Mouse (Mus musculus) limb, embryonic 13.5 days (tissue): ENCODE data around the gene Ajuba. TPM values are rescaled to one million over a fixed set of nuclear protein-coding genes. Genes with fewer than 3 reads are reported as not detected.
"Not testable (repeated sequence)": the region's sequence is repeated elsewhere in the genome, so short reads cannot be mapped to it uniquely, and the experiment has no call there.

ENCODE experiments used
- ATAC-seq: fragments of 200-750 bp; cut with Nextera tagmentation; 2 replicates; pipeline ENCODE4 v1.8.0; 2017; ENCODE audit warnings: low read depth, moderate number of reproducible peaks, moderate TSS enrichment; ENCODE audit not compliant: low FRiP score
- H3K27ac ChIP-seq: fragments of 300-500 bp; sonication (generic); 2 replicates; pipeline ENCODE4 v1.5.1; 2015; ENCODE audit warnings: inconsistent platforms, mild to moderate bottlenecking, moderate library complexity
- H3K27me3 ChIP-seq: fragments of 300-500 bp; sonication (generic); 2 replicates; pipeline ENCODE4 v1.6.1; 2015; ENCODE audit warnings: mild to moderate bottlenecking, inconsistent platforms
- H3K36me3 ChIP-seq: fragments of 300-500 bp; sonication (generic); 2 replicates; pipeline ENCODE4 v1.6.1; 2015; ENCODE audit warnings: inconsistent platforms, mild to moderate bottlenecking, moderate library complexity
- H3K4me1 ChIP-seq: fragments of 300-500 bp; sonication (generic); 2 replicates; pipeline ENCODE4 v1.6.1; 2015; ENCODE audit warnings: inconsistent platforms
- H3K4me2 ChIP-seq: fragments of 300-500 bp; sonication (generic); replicated peaks from 2 replicates; pipeline ENCODE4 v1.6.1; 2015; ENCODE audit warnings: inconsistent platforms, mild to moderate bottlenecking, moderate library complexity
- H3K4me3 ChIP-seq: fragments of 300-500 bp; sonication (generic); 2 replicates; pipeline ENCODE4 v1.5.1; 2015; ENCODE audit warnings: moderate library complexity, mild to moderate bottlenecking, inconsistent platforms
- H3K9ac ChIP-seq: fragments of 300-500 bp; sonication (generic); 2 replicates; pipeline ENCODE4 v1.6.1; 2015; ENCODE audit warnings: mild to moderate bottlenecking, inconsistent platforms
- H3K9me3 ChIP-seq: fragments of 300-500 bp; sonication (generic); 2 replicates; pipeline ENCODE4 v1.6.1; 2016; ENCODE audit warnings: inconsistent platforms
- WGBS: fragments of 180-500 bp; shearing (Covaris S2); methylation state at CpG from one replicate; pipeline ENCODE4 v1.1.7; 2015; 5-methylcytosine and 5-hydroxymethylcytosine counted together
- polyA plus RNA-seq: library from polyadenylated mRNA; unstranded; fragments of >200 nt; fragmentation: Nextera tagmentation; extraction: Ambion mirVana; gene quantifications from 2 replicates; pipeline ENCODE4 v1.2.1, GENCODE M21; 2015

Gene Ajuba
- 48.8 and 54.4 TPM in 2 replicates for polyA plus RNA-seq

DNA sequence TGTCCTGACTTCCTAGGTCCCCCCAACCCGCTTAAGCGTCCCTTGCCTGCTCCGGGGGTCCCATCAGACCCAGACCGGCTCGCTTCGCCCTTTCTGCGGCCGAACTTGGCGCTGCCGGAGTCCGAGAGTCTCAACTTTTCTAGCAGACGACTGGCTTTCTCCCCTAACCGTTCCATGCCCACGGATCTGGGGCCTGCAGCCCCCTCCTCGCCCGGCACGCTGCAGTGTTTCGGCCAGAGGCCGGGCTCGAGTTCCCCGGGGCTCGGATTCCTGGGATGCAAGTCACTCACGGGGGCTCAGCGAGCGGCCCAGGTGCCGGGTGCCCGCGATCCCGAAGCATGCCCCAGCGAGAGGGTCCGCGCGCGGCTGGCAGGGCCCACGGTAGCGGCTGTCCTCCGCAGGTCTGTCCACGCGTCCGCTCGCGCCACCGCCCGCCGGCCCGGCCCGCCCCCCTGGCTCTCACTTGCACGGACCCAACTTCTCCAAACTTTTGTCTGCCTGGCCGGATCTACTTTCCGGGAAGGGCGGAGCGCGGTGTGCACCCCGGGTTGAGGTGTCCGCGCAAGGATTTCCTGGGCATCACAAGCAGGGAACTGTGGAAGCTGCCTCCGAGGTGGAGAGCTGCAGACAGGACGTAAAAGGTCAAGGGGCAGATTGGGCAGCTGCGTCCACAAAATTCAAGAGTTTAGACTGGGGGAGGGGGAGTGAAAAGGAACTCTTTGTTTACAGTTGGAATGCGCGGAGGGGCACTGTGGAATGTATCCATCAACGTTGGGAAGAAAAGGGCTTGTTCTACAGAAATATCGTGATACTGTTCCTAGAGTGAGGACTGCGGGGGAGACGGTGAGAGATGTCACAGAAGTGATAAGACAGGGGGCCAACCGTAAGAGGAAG, at the start of gene Ajuba:
TSS of gene Ajuba (minus strand) at position 470 of the 894 bp plus-strand sequence.
- Histone ChIP-seq H3K27me3 (no peaks in the 10 kb centered on the region), H3K36me3 (peaks cover 14% of the 10 kb centered on the region), H3K4me2 (peak within 1 kb of the TSS; percentile 91), H3K4me3 (peak within 1 kb of the TSS; percentile 99), H3K9me3 (no peaks in the 10 kb centered on the region), H3K27ac (peak within 1 kb of the TSS; percentile 95), H3K9ac (peak within 1 kb of the TSS; percentile 99), H3K4me1 (peaks cover 36% of the 10 kb centered on the region)
- WGBS = under 1% methylated on average over 66 of the region's 66 CpGs
- ATAC-seq = peak; percentile 75

GRCm38 (mm10) chr14:54624976-54625375, 47.6 kb upstream of the Ajuba start:
- WGBS = 83% methylated on average over 10 of the region's 10 CpGs
- no peak overlapping the region for H3K9ac ChIP-seq
- no peaks in the 10 kb centered on the region for H3K4me1 ChIP-seq
- no peaks in the 10 kb centered on the region; the same call in 1 of the 2 replicates for H3K36me3 ChIP-seq
- no peaks in the 10 kb centered on the region for H3K27me3 ChIP-seq
- H3K4me2 ChIP-seq = no peak overlapping the region
- no peak overlapping the region for H3K27ac ChIP-seq
- ATAC-seq = no peak
- H3K4me3 ChIP-seq = no peak overlapping the region
- no peaks in the 10 kb centered on the region for H3K9me3 ChIP-seq

GRCm38 (mm10) chr14:54623334-54623733, 46.0 kb upstream of the Ajuba start:
- Histone ChIP-seq H3K4me3 (no peak overlapping the region), H3K9ac (no peak overlapping the region), H3K4me2 (no peak overlapping the region), H3K27me3 (no peaks in the 10 kb centered on the region), H3K9me3 (no peaks in the 10 kb centered on the region), H3K27ac (no peak overlapping the region), H3K36me3 (no peaks in the 10 kb centered on the region), H3K4me1 (no peaks in the 10 kb centered on the region)
- WGBS = 88% methylated on average over 6 of the region's 6 CpGs
- ATAC-seq = no peak

GRCm38 (mm10) chr14:54621133-54621532, 43.8 kb upstream of the Ajuba start, which contains the start of gene Psmb11:
Gene Psmb11, plus strand, starts transcription at chr14:54621433.
- ATAC-seq = no peak
- H3K27me3 ChIP-seq = no peaks in the 10 kb centered on the region
- no peak within 1 kb of the TSS for H3K9ac ChIP-seq
- H3K27ac ChIP-seq = no peak within 1 kb of the TSS
- no peak within 1 kb of the TSS for H3K4me2 ChIP-seq
- H3K36me3 ChIP-seq = peaks cover 3% of the 10 kb centered on the region
- H3K9me3 ChIP-seq = no peaks in the 10 kb centered on the region
- 86% methylated on average over 1 of the region's 1 CpGs for WGBS
- H3K4me3 ChIP-seq = no peak within 1 kb of the TSS
- H3K4me1 ChIP-seq = peaks cover 11% of the 10 kb centered on the region

- peak; percentile 91 for ATAC-seq
- whole genome bisulfite sequencing = under 1% methylated on average over 25 of the region's 25 CpGs
- Histone ChIP-seq H3K9me3 (no peaks in the 10 kb centered on the region), H3K36me3 (peaks cover 29% of the 10 kb centered on the region), H3K27ac (peak within 1 kb of the TSS; percentile 79; the same call in 1 of the 2 replicates), H3K9ac (peak within 1 kb of the TSS; percentile 89), H3K4me1 (peaks cover 12% of the 10 kb centered on the region), H3K27me3 (no peaks in the 10 kb centered on the region), H3K4me3 (peak within 1 kb of the TSS; percentile 79), H3K4me2 (peak within 1 kb of the TSS; percentile 81)
Measured at GRCm38 (mm10) chr14:54617897-54618365, 40.6 kb upstream of the Ajuba start, which contains the start of gene Psmb5. Gene Psmb5, minus strand, starts transcription at chr14:54618022.

DNA sequence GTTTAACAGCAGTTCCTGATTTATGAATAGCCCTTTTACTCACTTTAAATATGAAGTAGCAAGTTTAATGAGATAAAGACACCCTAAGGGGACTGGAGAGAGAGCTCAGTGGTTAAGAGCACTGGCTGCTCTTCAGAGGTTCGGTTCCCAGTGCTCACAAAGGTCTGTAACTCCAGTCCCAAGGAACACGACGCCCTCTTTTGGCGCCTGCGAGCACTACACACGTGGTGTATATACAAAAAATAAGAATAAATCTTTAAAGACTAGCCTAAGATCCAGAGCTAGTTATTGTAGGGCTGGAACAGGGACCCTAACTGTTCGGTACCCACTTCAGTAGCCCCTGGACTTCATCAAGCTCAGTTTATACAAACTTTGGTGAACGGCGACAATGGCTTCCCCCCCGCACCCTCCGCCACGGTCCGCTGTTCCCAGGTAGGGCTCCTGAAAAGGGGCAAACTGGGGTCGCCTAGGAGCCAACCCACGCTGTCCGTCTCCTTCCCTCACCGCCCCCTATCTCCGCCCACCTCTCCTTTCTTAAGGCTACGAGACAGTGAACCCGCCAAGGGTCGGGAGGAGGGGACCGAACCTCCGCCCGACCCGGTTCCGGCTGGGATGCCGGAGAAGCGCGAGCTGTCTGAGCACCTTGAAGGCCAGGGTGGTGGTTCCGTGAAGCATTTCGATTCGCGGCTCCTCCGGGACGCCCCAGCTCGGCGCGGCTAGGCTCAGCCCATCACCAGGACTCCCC, 40.0 kb upstream of the Ajuba start:
- peak; percentile 45 for ATAC-seq
- Histone ChIP-seq H3K4me1 (peaks cover 12% of the 10 kb centered on the region), H3K27me3 (no peaks in the 10 kb centered on the region), H3K36me3 (peaks cover 35% of the 10 kb centered on the region), H3K9ac (peak overlapping the region; percentile 89), H3K4me3 (peak overlapping the region; percentile 79), H3K4me2 (peak overlapping the region; percentile 81), H3K27ac (peak overlapping the region; percentile 79; the same call in 1 of the 2 replicates), H3K9me3 (no peaks in the 10 kb centered on the region)
- WGBS = 2% methylated on average over 38 of the region's 38 CpGs

- no peaks in the 10 kb centered on the region for H3K27me3 ChIP-seq
- WGBS = 89% methylated on average over 16 of the region's 16 CpGs
- H3K9ac ChIP-seq = no peak overlapping the region
- H3K4me2 ChIP-seq = peak overlapping the region; percentile 81
- peaks cover 42% of the 10 kb centered on the region for H3K36me3 ChIP-seq
- peaks cover 12% of the 10 kb centered on the region for H3K4me1 ChIP-seq
- H3K27ac ChIP-seq = no peak overlapping the region
- no peak for ATAC-seq
- no peaks in the 10 kb centered on the region for H3K9me3 ChIP-seq
- peak overlapping the region; percentile 79 for H3K4me3 ChIP-seq
Measured at GRCm38 (mm10) chr14:54616226-54616825, 39.0 kb upstream of the Ajuba start.

- H3K4me3 ChIP-seq, H3K27ac ChIP-seq, ATAC-seq, H3K27me3 ChIP-seq, H3K9me3 ChIP-seq, H3K9ac ChIP-seq, H3K4me2 ChIP-seq: not testable (repeated sequence)
- WGBS = 94% methylated on average over 16 of the region's 16 CpGs
- Histone ChIP-seq H3K4me1 (peaks cover 12% of the 10 kb centered on the region), H3K36me3 (peaks cover 57% of the 10 kb centered on the region)
Measured at GRCm38 (mm10) chr14:54614130-54614529, 36.8 kb upstream of the Ajuba start.

GRCm38 (mm10) chr14:54610648-54611047, 33.3 kb upstream of the Ajuba start:
- Histone ChIP-seq H3K27me3 (no peaks in the 10 kb centered on the region), H3K36me3 (peaks cover 49% of the 10 kb centered on the region), H3K9me3 (no peaks in the 10 kb centered on the region), H3K27ac (no peak overlapping the region), H3K4me3 (no peak overlapping the region), H3K9ac (no peak overlapping the region), H3K4me1 (no peaks in the 10 kb centered on the region), H3K4me2 (no peak overlapping the region)
- ATAC-seq = no peak
- WGBS = 82% methylated on average over 6 of the region's 6 CpGs

- 78% methylated on average over 4 of the region's 4 CpGs for WGBS
- no peak overlapping the region for H3K4me3 ChIP-seq
- H3K4me1 ChIP-seq = no peaks in the 10 kb centered on the region
- H3K27me3 ChIP-seq = no peaks in the 10 kb centered on the region
- H3K27ac ChIP-seq = no peak overlapping the region
- H3K36me3 ChIP-seq = peaks cover 42% of the 10 kb centered on the region
- H3K9me3 ChIP-seq = no peaks in the 10 kb centered on the region
- H3K4me2 ChIP-seq = no peak overlapping the region
- ATAC-seq = no peak
- no peak overlapping the region for H3K9ac ChIP-seq
Measured at GRCm38 (mm10) chr14:54609962-54610361, 32.6 kb upstream of the Ajuba start.

DNA sequence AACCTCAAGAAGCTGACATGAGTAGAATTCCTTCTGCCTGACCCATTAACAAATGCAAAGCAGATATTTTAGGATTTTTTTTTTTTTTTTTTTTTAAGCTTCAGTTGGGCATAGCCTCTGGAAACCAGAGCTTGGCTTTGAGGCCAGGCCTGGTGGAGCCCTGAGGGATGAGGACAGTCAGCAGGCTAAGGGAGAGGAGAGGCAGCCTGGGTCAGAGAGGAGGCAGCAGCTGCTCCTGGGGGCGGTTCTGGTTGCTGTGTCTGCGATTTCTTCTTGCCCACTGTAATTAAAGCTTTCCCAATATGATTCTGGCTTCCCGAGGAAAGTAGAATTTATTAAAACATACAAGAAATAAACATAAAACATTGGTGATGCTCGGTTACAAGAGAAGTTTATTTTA, 31.9 kb upstream of the Ajuba start:
- peaks cover 35% of the 10 kb centered on the region for H3K36me3 ChIP-seq
- no peaks in the 10 kb centered on the region for H3K9me3 ChIP-seq
- peaks cover 3% of the 10 kb centered on the region for H3K4me1 ChIP-seq
- WGBS = 72% methylated on average over 4 of the region's 4 CpGs
- no peak overlapping the region for H3K4me3 ChIP-seq
- no peak for ATAC-seq
- H3K27me3 ChIP-seq = no peaks in the 10 kb centered on the region
- H3K4me2 ChIP-seq = no peak overlapping the region
- H3K27ac ChIP-seq = no peak overlapping the region; the same call in 1 of the 2 replicates
- H3K9ac ChIP-seq = no peak overlapping the region
